Mouse (Mus musculus) MEL (cell line): ENCODE results near the gene Arhgef7. TPM values are rescaled to one million over a fixed set of nuclear protein-coding genes. Genes with fewer than 3 reads are reported as not detected.

Experiments
- DNase-seq: peaks from one replicate; pipeline ENCODE4 v3.0.0; 2011; ENCODE audit warnings: low read depth, low spot score
- H3K27ac ChIP-seq: 2 replicates; pipeline ENCODE4 v1.5.1; 2012; ENCODE audit warnings: low read depth, mild to moderate bottlenecking, control low read depth, low read length, moderate library complexity; ENCODE audit not compliant: control insufficient read depth
- H3K27me3 ChIP-seq, 2 experiments: fragments of 150-350 bp in 1 of 2; sonication (generic) in 1 of 2; 2 replicates each; pipeline ENCODE4 v1.6.1; 2012; ENCODE audit warnings: low read length in 2 of 2, mild to moderate bottlenecking in 2 of 2, improper control_type of control experiment in 1 of 2, moderate library complexity in 1 of 2; ENCODE audit not compliant: insufficient read depth in 2 of 2, control insufficient read depth in 1 of 2
- H3K36me3 ChIP-seq, 2 experiments: 2 replicates each; pipeline ENCODE4 v1.6.1; 2012 to 2014; ENCODE audit warnings: low read length in 2 of 2, improper control_type of control experiment in 1 of 2, inconsistent platforms in 1 of 2, mild to moderate bottlenecking in 1 of 2; ENCODE audit not compliant: insufficient read depth in 2 of 2, control insufficient read depth in 1 of 2
- H3K4me1 ChIP-seq, 2 experiments: fragments of 150-350 bp in 1 of 2; sonication (generic) in 1 of 2; 2 replicates each; pipeline ENCODE4 v1.6.1; 2012; ENCODE audit warnings: low read length in 2 of 2, improper control_type of control experiment in 1 of 2, mild to moderate bottlenecking in 1 of 2; ENCODE audit not compliant: insufficient read depth in 2 of 2, control insufficient read depth in 1 of 2
- H3K4me3 ChIP-seq, 2 experiments: fragments of 150-350 bp in 1 of 2; sonication (generic) in 1 of 2; 2 replicates each; pipeline ENCODE4 v1.5.1; 2012; ENCODE audit warnings: low read depth in 2 of 2, low read length in 2 of 2, mild to moderate bottlenecking in 2 of 2, moderate library complexity in 2 of 2, control low read depth in 1 of 2, improper control_type of control experiment in 1 of 2; ENCODE audit not compliant: control insufficient read depth in 1 of 2, insufficient read depth in 1 of 2
- H3K79me2 ChIP-seq: 2 replicates; pipeline ENCODE4 v1.6.1; 2012; ENCODE audit warnings: mild to moderate bottlenecking, low read length, moderate library complexity; ENCODE audit not compliant: control insufficient read depth, poor library complexity, insufficient read depth
- H3K9ac ChIP-seq: 2 replicates; pipeline ENCODE4 v1.6.1; 2012; ENCODE audit warnings: low read depth, mild to moderate bottlenecking, control low read depth, low read length, moderate library complexity; ENCODE audit not compliant: control insufficient read depth, poor library complexity, severe bottlenecking
- H3K9me3 ChIP-seq: fragments of 150-350 bp; sonication (generic); replicated peaks from 2 replicates; pipeline ENCODE4 v1.6.1; 2012; ENCODE audit warnings: mild to moderate bottlenecking, low read length, improper control_type of control experiment, moderate library complexity; ENCODE audit not compliant: insufficient read depth
- BHLHE40 ChIP-seq: IDR thresholded peaks from 2 replicates; pipeline ENCODE4 v1.6.1; 2012; ENCODE audit warnings: low read depth, mild to moderate bottlenecking, inconsistent platforms, low read length, improper control_type of control experiment, borderline replicate concordance
- CHD2 ChIP-seq: IDR thresholded peaks from 2 replicates; pipeline ENCODE4 v1.6.1; 2011; ENCODE audit warnings: low read length, improper control_type of control experiment
- E2F4 ChIP-seq: IDR thresholded peaks from 2 replicates; pipeline ENCODE4 v1.6.1; 2011; ENCODE audit warnings: low read depth, low read length, improper control_type of control experiment, borderline replicate concordance
- ELF1 ChIP-seq: IDR thresholded peaks from 2 replicates; pipeline ENCODE4 v1.6.1; 2014; ENCODE audit warnings: low read depth, mild to moderate bottlenecking, inconsistent platforms, low read length, improper control_type of control experiment, moderate library complexity
- EP300 ChIP-seq, 2 experiments: IDR thresholded peaks; 2 replicates each; pipeline ENCODE4 v1.6.1; 2011; ENCODE audit warnings: improper control_type of control experiment in 2 of 2, low read length in 2 of 2, low read depth in 1 of 2, mild to moderate bottlenecking in 1 of 2
- KAT2A ChIP-seq: conservative IDR thresholded peaks from 2 replicates; pipeline ENCODE4 v1.6.1; 2012; ENCODE audit warnings: low read depth, low read length, improper control_type of control experiment, inconsistent platforms
- MAFK ChIP-seq: IDR thresholded peaks from 2 replicates; pipeline ENCODE4 v1.6.1; 2011; ENCODE audit warnings: low read depth, mild to moderate bottlenecking, low read length, improper control_type of control experiment, borderline replicate concordance
- MAX ChIP-seq: IDR thresholded peaks from 2 replicates; pipeline ENCODE4 v1.6.1; 2011; ENCODE audit warnings: low read length, improper control_type of control experiment
- MAZ ChIP-seq: IDR thresholded peaks from 2 replicates; pipeline ENCODE4 v1.6.1; 2012; ENCODE audit warnings: low read depth, mild to moderate bottlenecking, inconsistent platforms, low read length, improper control_type of control experiment
- MEF2A ChIP-seq: IDR thresholded peaks from 2 replicates; pipeline ENCODE4 v1.6.1; 2014; ENCODE audit warnings: low read depth, mild to moderate bottlenecking, inconsistent platforms, low read length, improper control_type of control experiment; ENCODE audit not compliant: poor library complexity, insufficient replicate concordance, severe bottlenecking; ENCODE audit errors: extremely low read depth
- MXI1 ChIP-seq: IDR thresholded peaks from 2 replicates; pipeline ENCODE4 v1.6.1; 2011; ENCODE audit warnings: mild to moderate bottlenecking, low read depth, low read length, improper control_type of control experiment
- MYC ChIP-seq: IDR thresholded peaks from 2 replicates; pipeline ENCODE4 v1.6.1; 2011; ENCODE audit warnings: low read depth, mild to moderate bottlenecking, low read length, improper control_type of control experiment, moderate library complexity
- NELFE ChIP-seq: IDR thresholded peaks from 2 replicates; pipeline ENCODE4 v1.6.1; 2011; ENCODE audit warnings: low read depth, low read length, improper control_type of control experiment
- NRF1 ChIP-seq: IDR thresholded peaks from 2 replicates; pipeline ENCODE4 v1.6.1; 2014; ENCODE audit warnings: low read depth, mild to moderate bottlenecking, inconsistent platforms, low read length, improper control_type of control experiment, moderate library complexity; ENCODE audit not compliant: poor library complexity, insufficient read depth, severe bottlenecking
- POLR2AphosphoS2 ChIP-seq: IDR thresholded peaks from 2 replicates; pipeline ENCODE4 v1.6.1; 2011; ENCODE audit warnings: low read length, improper control_type of control experiment
- POLR2AphosphoS5 ChIP-seq: IDR thresholded peaks from 2 replicates; pipeline ENCODE4 v1.6.1; 2012; ENCODE audit warnings: low read depth, borderline replicate concordance, mild to moderate bottlenecking, inconsistent platforms, low read length, moderate library complexity, mixed read lengths
- RCOR1 ChIP-seq: IDR thresholded peaks from 2 replicates; pipeline ENCODE4 v1.6.1; 2012; ENCODE audit warnings: low read depth, mild to moderate bottlenecking, inconsistent platforms, low read length, improper control_type of control experiment
- SIN3A ChIP-seq: IDR thresholded peaks from 2 replicates; pipeline ENCODE4 v1.6.1; 2012; ENCODE audit warnings: low read length, improper control_type of control experiment, inconsistent platforms
- TCF12 ChIP-seq: IDR thresholded peaks from 2 replicates; pipeline ENCODE4 v1.6.1; 2014; ENCODE audit warnings: low read depth, mild to moderate bottlenecking, inconsistent platforms, low read length, improper control_type of control experiment, moderate library complexity
- UBTF ChIP-seq: IDR thresholded peaks from 2 replicates; pipeline ENCODE4 v1.6.1; 2012; ENCODE audit warnings: low read depth, mild to moderate bottlenecking, inconsistent platforms, low read length, improper control_type of control experiment, moderate library complexity, borderline replicate concordance; ENCODE audit not compliant: insufficient read depth
- ZKSCAN1 ChIP-seq: IDR thresholded peaks from 2 replicates; pipeline ENCODE4 v1.6.1; 2012; ENCODE audit warnings: low read depth, mild to moderate bottlenecking, inconsistent platforms, low read length, improper control_type of control experiment, moderate library complexity
- polyA plus RNA-seq, 2 experiments: library from polyadenylated mRNA; stranded (reverse) in 1 of 2; unstranded in 1 of 2; fragments of >175 nt in 1 of 2; fragments of >200 nt in 1 of 2; gene quantifications; 2 replicates each; pipeline versions ENCODE4 v1.2.1 to v1.2.4; 2012; ENCODE audit warnings: low replicate concordance in 2 of 2, low read depth in 1 of 2; ENCODE audit not compliant: insufficient read length in 2 of 2, insufficient read depth in 1 of 2, missing spikeins in 1 of 2
- total RNA-seq: library from RNA; depleted of rRNA; stranded (reverse); fragments of 300-350 nt; gene quantifications from 2 replicates; pipeline ENCODE4 v1.2.3, GENCODE M21; 2012

Arhgef7 gene
- total and polyA plus RNA-seq, 3 experiments, result 21.0 to 36.8 TPM; not detected in 1

DNA sequence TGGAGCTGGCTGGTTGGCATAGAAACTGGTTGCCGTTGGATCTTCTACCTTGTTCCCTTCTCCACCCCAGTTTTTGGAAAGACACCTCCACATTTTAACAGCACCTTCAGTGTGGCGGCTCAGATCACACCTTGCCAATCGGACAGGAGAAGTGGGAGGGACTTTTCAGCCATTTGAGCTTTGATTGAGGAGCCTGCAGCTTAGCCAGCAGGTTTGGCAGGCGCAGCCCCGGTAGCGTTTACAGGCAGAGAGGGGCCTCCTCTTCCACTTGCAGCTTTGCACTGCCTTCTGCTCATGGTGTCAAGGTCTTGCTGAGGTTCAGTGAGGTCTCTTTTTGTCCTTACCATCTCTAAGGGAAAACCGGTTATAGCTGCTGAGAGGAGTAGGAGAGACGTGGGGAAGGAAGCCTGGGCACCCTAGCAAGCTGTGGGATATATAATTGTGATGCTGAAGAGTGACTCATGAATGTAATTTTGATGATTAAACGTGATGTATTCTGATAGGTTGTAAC, 95.1 kb downstream of the Arhgef7 start:
- Histone ChIP-seq H3K9me3 (no peaks in the 10 kb centered on the region), H3K27ac (no peak overlapping the region), H3K4me1 (no peaks in the 10 kb centered on the region), H3K27me3 (no peaks in the 10 kb centered on the region)
- no peak for DNase-seq
- TF ChIP-seq CHD2 (no peak), TCF12 (no peak), MYC (no peak), NRF1 (no peak), ELF1 (no peak), MXI1 (no peak), NELFE (no peak), MAX (no peak), MEF2A (no peak), POLR2AphosphoS5 (no peak), MAFK (no peak), E2F4 (no peak), BHLHE40 (no peak)
- TF ChIP-seq, all 39 proteins: peak for 0
- no peaks in the 10 kb centered on the region for H3K79me2 ChIP-seq
- H3K36me3 ChIP-seq, result no peaks in the 10 kb centered on the region; a peak in 1 of 4 replicates
- no peak overlapping the region for H3K9ac ChIP-seq
- no peak overlapping the region for H3K4me3 ChIP-seq

DNA sequence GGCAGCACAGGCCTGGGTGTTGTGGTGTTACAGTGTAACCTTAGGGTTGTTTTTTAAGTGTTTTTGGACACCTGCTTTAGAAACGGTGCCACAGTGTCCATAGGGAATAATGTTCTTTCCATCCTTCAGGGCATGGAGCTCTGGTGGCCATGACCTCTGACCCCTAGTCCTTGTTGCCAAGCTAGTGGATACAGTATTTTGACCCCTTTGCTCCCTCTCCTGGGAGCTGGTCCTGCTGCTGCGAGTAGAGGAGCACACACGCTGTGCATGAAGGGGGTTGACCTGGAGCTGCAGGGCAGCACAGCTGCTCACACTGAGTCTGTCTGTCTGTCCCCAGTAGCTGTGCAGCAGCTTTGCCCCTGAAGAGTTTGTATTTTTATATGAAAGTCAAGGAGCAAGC, 98.2 kb downstream of the Arhgef7 start:
- Histone ChIP-seq H3K4me1 (no peaks in the 10 kb centered on the region), H3K27me3 (no peaks in the 10 kb centered on the region), H3K27ac (no peak overlapping the region), H3K4me3 (no peak overlapping the region), H3K9me3 (no peaks in the 10 kb centered on the region), H3K79me2 (no peaks in the 10 kb centered on the region), H3K9ac (no peak overlapping the region), H3K36me3 (no peaks in the 10 kb centered on the region; a peak in 1 of 4 replicates)
- no peak for DNase-seq
- TF ChIP-seq MYC, result no peak
- TF ChIP-seq CHD2, result no peak
- TF ChIP-seq MEF2A, result no peak
- no peak for TF ChIP-seq KAT2A

DNA sequence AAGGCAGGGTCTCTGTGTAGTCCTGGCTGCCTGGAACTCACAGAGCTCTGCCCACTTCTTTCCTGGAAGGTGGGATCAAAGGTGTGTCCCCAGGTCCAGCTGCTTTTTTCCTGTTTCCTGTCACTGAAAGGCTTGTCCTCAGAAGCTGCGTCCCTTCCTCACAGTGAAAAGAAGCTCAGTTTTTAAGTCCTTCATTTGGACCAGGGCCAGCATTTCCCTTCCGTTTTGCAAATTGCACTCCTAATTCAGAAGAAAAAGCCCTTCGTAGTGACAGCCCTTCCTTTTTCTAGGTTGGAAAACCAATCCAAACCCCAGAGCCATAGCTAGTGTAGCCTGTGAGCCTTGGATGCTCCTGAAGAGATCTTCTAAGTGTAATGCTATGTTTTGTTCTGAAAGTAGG, 99.8 kb downstream of the Arhgef7 start:
- Histone ChIP-seq H3K4me1 (peaks cover 0 to 6% of the 10 kb centered on the region in 2 experiments; a peak in 1 of 4 replicates), H3K79me2 (no peaks in the 10 kb centered on the region), H3K27ac (no peak overlapping the region), H3K4me3 (no peak overlapping the region), H3K9ac (no peak overlapping the region), H3K36me3 (peaks cover 0 to 2% of the 10 kb centered on the region in 2 experiments; a peak in 2 of 4 replicates), H3K27me3 (no peaks in the 10 kb centered on the region), H3K9me3 (no peaks in the 10 kb centered on the region)
- DNase-seq, result no peak
- TF ChIP-seq EP300 (IDR thresholded peaks at IDR 0.05; ENCODE audit: low read depth in 1 of 2, low read length in 2 of 2) (no peak), SIN3A (no peak), POLR2AphosphoS2 (no peak), ZKSCAN1 (no peak), MAZ (no peak), NELFE (no peak), MEF2A (no peak), UBTF (no peak), MXI1 (no peak), NRF1 (no peak), KAT2A (no peak), MAX (no peak), MAFK (no peak), E2F4 (no peak), RCOR1 (no peak)
